Mouse (Mus musculus) effector memory CD4-positive, alpha-beta T cell, adult 5 months (primary cell): Measurements from ENCODE around the gene Cd209b. TPM values are rescaled to one million over a fixed set of nuclear protein-coding genes. Genes with fewer than 3 reads are reported as not detected.

Experiments
- polyA plus RNA-seq: library from polyadenylated mRNA; unstranded; fragments of 100-300 nt; shearing (Covaris generic); gene quantifications from one replicate; pipeline ENCODE4 v1.2.1, GENCODE M21; 2017

Cd209b gene
- not detected for polyA plus RNA-seq

DNA sequence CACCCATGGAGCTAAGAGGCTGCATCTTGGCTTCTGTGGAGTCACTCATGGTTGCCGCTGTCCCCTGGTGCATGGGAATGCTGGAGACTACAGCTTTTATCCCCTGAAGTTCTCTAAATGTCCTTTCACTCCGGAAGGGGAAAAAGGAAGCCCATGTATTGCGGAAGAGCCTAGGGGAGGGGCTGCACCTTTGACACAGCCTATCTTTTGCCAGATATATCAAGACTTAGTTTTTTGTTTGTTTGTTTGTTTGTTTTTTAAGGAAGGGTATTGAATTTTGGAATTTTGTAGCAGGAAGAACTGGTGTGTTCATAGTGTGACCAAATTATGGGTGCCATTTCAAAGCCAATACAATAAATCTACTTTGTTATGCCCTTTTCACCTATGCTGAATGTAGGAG lies at the start of gene Cd209b:
Gene Cd209b, minus strand, starts transcription at position 101 of the 400 bp plus-strand sequence.

DNA sequence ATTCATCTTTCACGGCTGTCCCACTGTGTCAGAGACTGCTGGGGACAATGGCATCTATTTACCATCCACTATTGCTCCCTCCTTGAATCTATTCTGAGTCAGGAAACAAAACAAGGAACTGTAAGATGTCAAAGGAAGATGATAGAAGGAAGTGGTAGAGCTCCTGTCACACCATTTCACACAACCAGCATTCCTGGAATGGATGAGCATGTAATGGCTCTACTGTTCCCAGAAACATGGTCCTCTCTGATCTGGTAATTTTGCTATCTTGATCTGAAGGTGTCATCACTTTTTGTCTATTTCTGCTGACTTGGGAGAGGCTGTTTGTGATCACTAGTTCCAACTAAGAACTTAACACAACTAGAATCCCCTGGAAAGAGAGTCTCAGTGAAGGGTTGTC lies 28.0 kb upstream of the Cd209b start, which contains the start of gene Cd209c:
Gene Cd209c, minus strand, starts transcription at position 101 of the 400 bp plus-strand sequence.

DNA sequence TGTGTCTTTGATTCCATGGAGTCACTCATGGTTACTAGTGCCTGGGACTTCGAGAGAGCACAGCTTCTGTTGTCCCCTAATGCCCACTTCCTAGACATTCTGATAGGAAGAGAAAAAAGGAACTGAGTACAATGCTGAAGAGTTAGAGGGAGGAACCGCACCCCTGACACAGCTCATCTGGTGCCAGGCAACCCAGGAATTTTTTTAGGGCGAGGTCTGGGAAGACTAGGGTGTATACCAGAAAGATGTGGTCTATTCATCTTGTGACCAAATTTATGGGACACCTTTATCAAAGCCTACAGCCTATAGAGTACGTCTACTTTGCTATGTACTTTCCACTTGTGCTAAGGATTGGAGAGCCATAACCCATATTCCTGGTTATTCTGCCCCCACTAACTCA lies 48.2 kb downstream of the Cd209b start, which contains the start of gene Cd209d:
Gene Cd209d, minus strand, starts transcription at position 101 of the 400 bp plus-strand sequence.

Other genes starting within 250 kb of the Cd209b start
- gene Fcer2a, start 232.7 kb downstream of the Cd209b start, polyA plus RNA-seq, result not detected
- gene Clec4g, start 206.2 kb downstream of the Cd209b start, polyA plus RNA-seq, result not detected
- 0.34 TPM for gene Cd209a, start 177.9 kb downstream of the Cd209b start, polyA plus RNA-seq
- gene Cd209e, start 72.5 kb downstream of the Cd209b start, polyA plus RNA-seq, result not detected
- gene Cd209d, start 48.3 kb downstream of the Cd209b start, polyA plus RNA-seq, result not detected
- gene Cd209c, start 27.9 kb upstream of the Cd209b start, polyA plus RNA-seq, result 1.3 TPM
- not detected for gene Cd209f, start 179.0 kb upstream of the Cd209b start, polyA plus RNA-seq
- gene Cd209g, start 207.3 kb upstream of the Cd209b start, polyA plus RNA-seq, result 0.14 TPM
- gene Evi5l, start 239.7 kb upstream of the Cd209b start, polyA plus RNA-seq, result 16.1 TPM